14 mouse cellular contexts compared by ENCODE assay signal in the genomic region with DNA sequence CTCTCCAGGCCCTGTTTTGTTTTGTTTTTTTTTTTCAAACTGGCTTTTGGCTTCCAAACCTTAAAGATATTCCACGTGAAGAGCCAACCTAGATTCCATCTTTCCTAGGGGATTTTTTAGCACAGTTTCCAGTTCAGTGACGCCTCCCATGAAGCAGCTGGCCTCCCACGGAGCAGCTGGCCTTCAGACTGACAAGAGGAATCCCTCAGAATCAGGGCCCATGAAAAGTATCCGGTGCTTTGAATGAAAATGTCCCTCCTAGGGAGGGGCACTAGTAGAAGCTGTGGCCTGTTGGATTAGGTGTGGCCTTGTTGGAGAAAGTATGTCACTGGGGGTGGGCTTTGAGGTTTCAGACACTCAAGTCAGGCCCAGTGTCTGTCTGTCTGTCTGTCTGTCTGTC. TPM values are rescaled to one million over a fixed set of nuclear protein-coding genes. Genes with fewer than 3 reads are reported as not detected.
DNase-seq lines count a peak whose midpoint lies in the region.
"Had no signal": no experiment of that assay in that cellular context is flagged by ENCODE, and none has a peak within 500 bp of the region (broad histone marks: within the 10 kb centered on the region; RNA-seq: fewer than 3 reads in every experiment).

No protein-coding gene starts in this region.

- peak; percentile 44 for DNase-seq in adrenal gland, postnatal 14 days
- DNase-seq in adrenal gland, adult 8-10 months: no peak
- DNase-seq in retina, postnatal 1 day: peak; percentile 23
- no peak for DNase-seq in retina, embryonic 14.5 days (ENCODE audit: low spot score)
- peak; percentile 32 for DNase-seq in ZHBTc4 (ENCODE audit: low read depth, low spot score)
- DNase-seq in telencephalon, adult 2 months (ENCODE audit: low read depth, low spot score): peak; percentile 48
- DNase-seq in yolk sac, embryonic 10.5 days (ENCODE audit: low spot score): no peak
- DNase-seq: cerebellum, adult 18-20 months; cerebellum, adult 9-11 months; cerebellum, postnatal 36 days; forebrain, postnatal 0 days; heart, adult 18-20 months; heart, postnatal 14 days; kidney, adult 18-20 months had no signal

RNA-seq across cellular contexts. Expression of gene Slc7a1, which starts 2.9 kb away (rescaled TPM):
- 70.5 and 83.6 TPM in 2 replicates for total RNA-seq in adrenal gland, postnatal 14 days (2021)
- 100 to 1,000 TPM in 2 of 4 experiments, 10 to 100 TPM in 2; 86.6 to 129 (median 106) TPM for total RNA-seq in adrenal gland, adult 8-10 months (2022)

Comparison
In these comparisons a context has a peak if more than half of its experiments do, and no peak if none do; other contexts are left out.
1. DNase-seq: peak in adrenal gland, postnatal 14 days (single experiment), retina, postnatal 1 day (single experiment), ZHBTc4 (single experiment) and telencephalon, adult 2 months (single experiment); none in adrenal gland, adult 8-10 months (single experiment), retina, embryonic 14.5 days (single experiment) and yolk sac, embryonic 10.5 days (single experiment).